Mouse (Mus musculus) effector memory CD4-positive, alpha-beta T cell, adult 5 months (primary cell): ENCODE data around the gene Cyp2b9. TPM values are rescaled to one million over a fixed set of nuclear protein-coding genes. Genes with fewer than 3 reads are reported as not detected.

Experiments used
- polyA plus RNA-seq: library from polyadenylated mRNA; unstranded; fragments of 100-300 nt; shearing (Covaris generic); gene quantifications from one replicate; pipeline ENCODE4 v1.2.1, GENCODE M21; 2017

The Cyp2b9 gene
- polyA plus RNA-seq, result not detected

GRCm38 (mm10) chr7:26173111-26173510 is at the start of gene Cyp2b9:
TSS of gene Cyp2b9 (plus strand) at chr7:26173411.

GRCm38 (mm10) chr7:26260034-26260433 is 86.8 kb downstream of the Cyp2b9 start, which contains the start of gene Vmn1r184:
TSS of gene Vmn1r184 (plus strand) at chr7:26260334.

Other genes starting within 250 kb of the Cyp2b9 start
- gene Cyp2b13, start 111.9 kb upstream of the Cyp2b9 start, polyA plus RNA-seq, result not detected
- 0.62 TPM for gene Vmn1r184, start 86.9 kb downstream of the Cyp2b9 start, polyA plus RNA-seq
- gene Cyp2a4, start 133.8 kb downstream of the Cyp2b9 start, polyA plus RNA-seq, result not detected
- 0.12 TPM for gene Nlrp9c, start 230.3 kb downstream of the Cyp2b9 start, polyA plus RNA-seq